Mouse (Mus musculus) liver, postnatal 0 days (tissue): ENCODE measurements around the gene Ubash3a.

Experiments used
- CTCF ChIP-seq: sonication (generic); IDR thresholded peaks from 2 replicates; pipeline ENCODE4 v1.5.1; 2016; ENCODE audit warnings: antibody characterized with exemption, low read depth
- EP300 ChIP-seq: IDR thresholded peaks from 2 replicates; pipeline ENCODE4 v1.6.1; 2016; ENCODE audit warnings: antibody characterized with exemption, low read depth, mild to moderate bottlenecking

- no peak for TF ChIP-seq CTCF
- TF ChIP-seq EP300: no peak
Observed at GRCm38 (mm10) chr17:31181490-31181889, 26.2 kb upstream of the Ubash3a start.
